In the genomic region with DNA sequence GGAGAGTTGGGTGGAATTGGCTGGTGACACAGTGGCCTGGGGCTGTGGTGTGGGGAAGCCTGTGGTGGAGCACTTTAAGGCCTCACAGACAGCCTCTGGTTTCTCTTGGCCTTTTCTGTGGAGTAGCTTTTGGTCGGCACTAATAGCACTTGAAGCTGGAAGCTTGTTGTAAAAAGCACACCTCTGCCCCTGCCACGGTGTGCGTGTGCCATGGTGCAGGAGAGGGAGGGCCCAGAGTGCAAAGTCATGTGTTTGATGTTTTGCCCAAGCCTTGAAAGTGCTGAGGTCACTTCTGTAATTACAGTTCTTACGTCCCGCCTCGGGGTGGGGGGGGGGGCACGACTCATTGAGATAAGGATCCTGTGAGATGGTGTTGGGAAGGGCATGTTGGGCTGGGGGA, we compare ENCODE assay signal across 9 mouse cellular contexts. TPM values are rescaled to one million over a fixed set of nuclear protein-coding genes. Genes with fewer than 3 reads are reported as not detected.
A peak's percentile ranks its signal among the peaks of the same experiment; 100 is the strongest.
DNase-seq lines count a peak whose midpoint lies in the region; ATAC-seq lines count a peak whose summit lies in the region.
"Had no signal": no experiment of that assay in that cellular context is flagged by ENCODE, and none has a peak within 500 bp of the region (broad histone marks: within the 10 kb centered on the region; RNA-seq: fewer than 3 reads in every experiment).

No protein-coding gene starts in this region.

- H3K9ac ChIP-seq in kidney, embryonic 14.5 days (ENCODE audit: low read depth, low read length) = peak overlapping the region; percentile 91
- H3K9ac ChIP-seq in embryonic facial prominence, embryonic 14.5 days (ENCODE audit: low read depth, low read length) = peak overlapping the region; percentile 92
- peak overlapping the region; percentile 94 for H3K9ac ChIP-seq in neural tube, embryonic 12.5 days

- intact Hi-C loops in left cerebral cortex, postnatal 4 days (cut with DNase I) = no loop called here

- no peaks in the 10 kb centered on the region for H3K9me3 ChIP-seq in kidney, embryonic 14.5 days (ENCODE audit: control insufficient read depth, low read length)
- H3K9me3 ChIP-seq in embryonic facial prominence, embryonic 14.5 days (ENCODE audit: control insufficient read depth, low read length) = no peaks in the 10 kb centered on the region
- H3K9me3 ChIP-seq in neural tube, embryonic 12.5 days = no peaks in the 10 kb centered on the region

- peak overlapping the region; percentile 91 for H3K4me2 ChIP-seq in kidney, embryonic 14.5 days (replicated peaks; ENCODE audit: low read depth, low read length)
- peak overlapping the region; percentile 74 for H3K4me2 ChIP-seq in embryonic facial prominence, embryonic 14.5 days (ENCODE audit: low read depth, low read length)
- peak overlapping the region; percentile 86 for H3K4me2 ChIP-seq in neural tube, embryonic 12.5 days (replicated peaks)

- H3K27me3 ChIP-seq in kidney, embryonic 14.5 days (ENCODE audit: control insufficient read depth, insufficient read depth, low read length) = no peaks in the 10 kb centered on the region; the same call in 1 of the 2 replicates
- H3K27me3 ChIP-seq in embryonic facial prominence, embryonic 14.5 days (replicated peaks; ENCODE audit: control insufficient read depth, insufficient read depth, low read length) = peaks cover 10% of the 10 kb centered on the region; the same call in 1 of the 2 replicates
- H3K27me3 ChIP-seq in neural tube, embryonic 12.5 days (replicated peaks) = no peaks in the 10 kb centered on the region; the same call in 1 of the 2 replicates

- WGBS in kidney, embryonic 14.5 days = 4% methylated on average over 7 of the region's 7 CpGs
- WGBS in embryonic facial prominence, embryonic 14.5 days = 12% methylated on average over 7 of the region's 7 CpGs
- 8% methylated on average over 7 of the region's 7 CpGs for WGBS in neural tube, embryonic 12.5 days

- peaks cover 34% of the 10 kb centered on the region for H3K4me1 ChIP-seq in kidney, embryonic 14.5 days (ENCODE audit: control insufficient read depth, insufficient read depth, low read length)
- H3K4me1 ChIP-seq in embryonic facial prominence, embryonic 14.5 days (ENCODE audit: control insufficient read depth, insufficient read depth, low read length) = peaks cover 34% of the 10 kb centered on the region
- H3K4me1 ChIP-seq in neural tube, embryonic 12.5 days = peaks cover 34% of the 10 kb centered on the region

- H3K27ac ChIP-seq in kidney, embryonic 14.5 days (ENCODE audit: low read depth, low read length) = peak overlapping the region; percentile 94
- H3K27ac ChIP-seq in embryonic facial prominence, embryonic 14.5 days (replicated peaks; ENCODE audit: low read depth, low read length) = peak overlapping the region; percentile 92
- no peak overlapping the region for H3K27ac ChIP-seq in neural tube, embryonic 12.5 days

- no peak for DNase-seq in kidney, postnatal 4 days
- no peak for DNase-seq in embryonic facial prominence, embryonic 14.5 days (ENCODE audit: low spot score)
- peak; percentile 34 to 62 for DNase-seq in kidney, postnatal 25 days
- DNase-seq in layer of hippocampus, adult 9-11 months = no peak
- no peak for DNase-seq in gastrocnemius, adult 8-10 months (ENCODE audit: low spot score in 2 of 2)
- no peak for DNase-seq in left cerebral cortex, postnatal 4 days

- peaks cover 32% of the 10 kb centered on the region for H3K36me3 ChIP-seq in kidney, embryonic 14.5 days (ENCODE audit: control insufficient read depth, insufficient read depth, low read length)
- H3K36me3 ChIP-seq in embryonic facial prominence, embryonic 14.5 days (ENCODE audit: control insufficient read depth, insufficient read depth, low read length) = peaks cover 33% of the 10 kb centered on the region
- H3K36me3 ChIP-seq in neural tube, embryonic 12.5 days = peaks cover 39% of the 10 kb centered on the region

- peak overlapping the region; percentile 94 for H3K4me3 ChIP-seq in kidney, embryonic 14.5 days (ENCODE audit: low read length)
- H3K4me3 ChIP-seq in embryonic facial prominence, embryonic 14.5 days (ENCODE audit: low read depth, low read length) = peak overlapping the region; percentile 96
- H3K4me3 ChIP-seq in neural tube, embryonic 12.5 days = peak overlapping the region; percentile 88

- no peak for ATAC-seq in kidney, embryonic 14.5 days (ENCODE audit: low FRiP score, low TSS enrichment)
- no peak for ATAC-seq in embryonic facial prominence, embryonic 14.5 days (ENCODE audit: low read depth)
- ATAC-seq in neural tube, embryonic 12.5 days (ENCODE audit: low FRiP score, low read depth) = no peak

RNA-seq across cellular contexts. Expression of gene Cbx2, which starts 1.5 kb away (rescaled TPM):
- polyA plus RNA-seq in kidney, embryonic 14.5 days (2014; fragmentation: Nextera tagmentation; extraction: Ambion mirVana) = 19.9 and 38.2 TPM in 2 replicates
- polyA plus RNA-seq in embryonic facial prominence, embryonic 14.5 days (2014; fragmentation: Nextera tagmentation; extraction: Ambion mirVana) = 23.9 and 28.3 TPM in 2 replicates
- polyA plus RNA-seq in neural tube, embryonic 12.5 days (2016; fragmentation: Nextera tagmentation; extraction: Ambion mirVana) = 46.6 and 47.6 TPM in 2 replicates
- 1 to 10 TPM in 1 of 4 experiments, under 1 TPM in 3; 0.29 to 1.1 (median 0.68) TPM for total RNA-seq in gastrocnemius, adult 8-10 months (2022)
- total RNA-seq in left cerebral cortex, postnatal 4 days (2021) = 1 to 10 TPM; 6.8 to 7.4 TPM

RNA-seq across cellular contexts. Expression of gene Cbx8, which starts 16.5 kb away (rescaled TPM):
- 7.8 and 10.9 TPM in 2 replicates for polyA plus RNA-seq in kidney, embryonic 14.5 days (2014; fragmentation: Nextera tagmentation; extraction: Ambion mirVana)
- polyA plus RNA-seq in embryonic facial prominence, embryonic 14.5 days (2014; fragmentation: Nextera tagmentation; extraction: Ambion mirVana) = 9.6 and 10.1 TPM in 2 replicates
- 8.6 and 9.9 TPM in 2 replicates for polyA plus RNA-seq in neural tube, embryonic 12.5 days (2016; fragmentation: Nextera tagmentation; extraction: Ambion mirVana)
- 1 to 10 TPM; 1.1 to 3.3 (median 2.5) TPM for total RNA-seq in gastrocnemius, adult 8-10 months (2022)
- 10 to 100 TPM; 13.0 to 15.6 TPM for total RNA-seq in left cerebral cortex, postnatal 4 days (2021)

RNA-seq across cellular contexts. Expression of gene Enpp7, which starts 36.3 kb away (rescaled TPM):
- polyA plus RNA-seq in kidney, embryonic 14.5 days (2014; fragmentation: Nextera tagmentation; extraction: Ambion mirVana) = not detected in 2 replicates
- polyA plus RNA-seq in embryonic facial prominence, embryonic 14.5 days (2014; fragmentation: Nextera tagmentation; extraction: Ambion mirVana) = not detected in 2 replicates
- polyA plus RNA-seq in neural tube, embryonic 12.5 days (2016; fragmentation: Nextera tagmentation; extraction: Ambion mirVana) = not detected in 2 replicates
- not detected for total RNA-seq in gastrocnemius, adult 8-10 months (2022)
- not detected for total RNA-seq in left cerebral cortex, postnatal 4 days (2021)
- total RNA-seq: heart, postnatal 10 days had no signal

Comparison
In these comparisons a context has a peak if more than half of its experiments do, and no peak if none do; other contexts are left out.
1. DNase-seq: peak in kidney, postnatal 25 days (2 of 2); none in kidney, postnatal 4 days (0 of 2), embryonic facial prominence, embryonic 14.5 days (single experiment), layer of hippocampus, adult 9-11 months (single experiment), gastrocnemius, adult 8-10 months (0 of 2) and left cerebral cortex, postnatal 4 days (single experiment).
2. Peak in every context shown above with its lines, with median percentiles within 50 percentile points of each other: H3K4me2 ChIP-seq, H3K4me3 ChIP-seq and H3K9ac ChIP-seq.